Mouse (Mus musculus): ENCODE data around the gene Tiam1. TPM values are rescaled to one million over a fixed set of nuclear protein-coding genes. Genes with fewer than 3 reads are reported as not detected.
A peak's percentile ranks its signal among the peaks of the same experiment; 100 is the strongest.

Gene Tiam1
- total RNA-seq, 2 experiments from 2014 or later: 14.5 to 15.5 TPM

GRCm38 (mm10) chr16:90144541-90144940 is 972 bp upstream of the Tiam1 start:
- DNase-seq (ENCODE audit: low spot score in 2 of 2): no peak

DNA sequence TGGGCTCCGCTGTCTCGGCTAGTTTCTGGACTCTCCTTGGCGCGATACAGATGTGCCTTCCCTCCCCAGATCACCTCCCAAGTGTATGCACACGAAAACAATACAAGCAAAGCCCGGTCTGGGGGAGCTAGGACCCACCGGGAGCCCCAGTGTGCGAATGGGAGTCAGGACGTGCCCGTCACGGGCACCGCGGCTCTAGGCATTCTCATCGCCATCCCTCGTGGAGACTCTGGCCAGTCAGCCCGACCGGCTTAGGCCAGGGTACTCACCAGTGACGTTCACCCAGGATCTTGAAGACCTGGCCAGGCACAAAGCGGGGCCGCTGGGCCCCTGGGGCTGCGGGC is 181 bp downstream of the Tiam1 start:
- DNase-seq (ENCODE audit: low spot score in 2 of 2): no peak

GRCm38 (mm10) chr16:90142574-90143415 is 774 bp downstream of the Tiam1 start:
- DNase-seq (ENCODE audit: low spot score in 2 of 2): peak in 1 of 2 experiments; percentile 31

DNA sequence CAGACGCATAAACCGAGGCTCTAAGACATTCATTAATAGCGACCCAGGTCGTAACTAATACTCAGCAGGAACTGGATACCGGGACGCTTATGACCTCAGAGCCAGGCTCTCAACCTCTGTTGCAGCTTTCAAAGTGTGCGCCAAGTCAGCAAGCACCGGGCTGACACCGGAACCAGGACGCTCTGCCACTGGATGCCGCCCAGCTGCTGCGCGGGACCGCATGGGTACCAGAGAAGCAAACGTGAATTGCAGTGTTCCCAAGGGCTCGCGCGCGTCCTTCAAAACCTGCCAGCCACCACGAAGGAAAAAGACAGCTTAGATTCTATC is 1.4 kb downstream of the Tiam1 start:
- no peak for DNase-seq (ENCODE audit: low spot score in 2 of 2)

GRCm38 (mm10) chr16:90141556-90141955 is 2.0 kb downstream of the Tiam1 start:
- DNase-seq (ENCODE audit: low spot score in 2 of 2): no peak

- DNase-seq (ENCODE audit: low spot score in 2 of 2): no peak
These were observed 3.0 kb downstream of the Tiam1 start for GRCm38 (mm10) chr16:90140571-90140970.

DNA sequence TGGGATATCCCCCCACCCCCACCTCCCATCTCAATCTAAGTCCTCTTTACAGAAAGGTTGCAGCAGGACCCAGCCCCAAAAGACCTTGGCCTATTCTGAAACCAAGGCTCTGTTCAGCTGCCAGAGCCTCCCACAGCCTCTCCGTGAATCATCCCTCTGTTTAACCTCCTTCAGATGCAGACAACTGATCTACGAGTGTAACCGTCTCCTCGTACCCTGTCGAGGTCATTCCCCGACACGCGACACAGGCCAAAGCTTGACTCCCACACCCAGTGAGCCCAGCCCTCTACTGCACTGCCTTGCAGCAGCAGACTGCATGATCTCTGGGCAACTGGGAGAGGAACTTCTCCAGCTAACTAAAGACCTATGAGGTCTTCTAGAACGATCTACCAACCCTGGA is 3.9 kb downstream of the Tiam1 start:
- DNase-seq (ENCODE audit: low spot score in 2 of 2): no peak

DNA sequence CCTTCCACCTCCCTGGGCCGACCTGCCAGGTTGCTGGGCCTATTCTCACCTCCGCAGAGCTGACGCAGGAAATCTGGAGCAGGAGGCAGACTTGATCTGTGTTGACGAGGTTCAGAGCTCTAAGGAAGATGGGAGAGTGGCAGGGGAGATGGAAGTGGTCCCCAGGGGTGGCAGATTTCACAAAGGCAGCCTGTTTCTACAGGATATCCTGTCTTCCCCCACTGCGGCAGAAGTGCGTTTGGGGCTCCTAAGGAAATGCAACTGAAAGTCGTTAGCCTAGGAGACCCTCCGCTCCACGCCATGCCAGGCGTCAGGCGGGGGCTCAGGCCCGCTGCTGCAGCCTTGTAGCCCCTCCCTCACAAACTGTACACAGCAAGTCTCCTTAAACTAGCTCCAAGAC is 5.4 kb downstream of the Tiam1 start:
- DNase-seq (ENCODE audit: low spot score in 2 of 2): no peak

DNA sequence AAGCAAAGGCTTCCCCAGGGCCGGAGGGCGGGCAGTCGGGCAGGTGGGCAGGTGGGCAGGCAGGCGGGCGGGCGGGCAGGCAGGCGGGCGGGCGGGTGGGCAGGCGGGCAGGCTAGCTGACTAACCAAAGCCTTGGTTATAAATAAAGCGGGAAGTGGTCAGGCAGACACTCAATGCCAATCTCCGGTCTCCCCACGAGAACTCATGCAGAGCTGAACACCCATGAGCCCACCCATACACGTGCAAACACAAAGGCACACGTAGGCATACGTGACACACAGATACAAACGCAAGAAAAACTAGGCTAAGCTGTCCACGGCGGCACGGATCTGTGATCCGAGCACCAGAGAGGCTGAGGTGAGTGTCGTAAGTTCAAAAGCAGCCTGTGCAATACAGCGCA is 6.4 kb downstream of the Tiam1 start:
- no peak for DNase-seq (ENCODE audit: low spot score in 2 of 2)

DNA sequence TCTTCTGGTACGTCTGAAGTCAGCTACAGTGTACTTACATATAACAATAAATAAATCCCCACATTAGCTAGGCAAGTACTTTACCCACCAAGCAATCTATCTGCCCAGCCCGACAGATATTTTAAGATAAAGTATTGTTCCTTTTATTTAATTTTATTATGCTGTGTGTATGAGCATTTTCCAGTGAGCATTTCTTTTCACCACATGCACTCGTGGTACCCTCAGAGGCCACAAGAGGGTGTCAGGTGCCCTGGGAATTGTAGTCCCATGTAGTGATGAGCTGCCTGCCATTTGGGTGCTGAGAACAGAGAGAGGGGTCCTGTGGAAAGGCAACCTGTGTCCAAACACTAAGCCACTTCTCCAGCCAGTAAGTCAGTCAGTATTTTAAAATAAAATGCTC is 8.0 kb downstream of the Tiam1 start:
- DNase-seq (ENCODE audit: low spot score in 2 of 2): no peak

GRCm38 (mm10) chr16:90134351-90134750 is 9.2 kb downstream of the Tiam1 start:
- no peak for DNase-seq (ENCODE audit: low spot score in 2 of 2)

- no peak for DNase-seq (ENCODE audit: low spot score in 2 of 2)
These were observed 10.8 kb downstream of the Tiam1 start for GRCm38 (mm10) chr16:90132816-90133215.

DNA sequence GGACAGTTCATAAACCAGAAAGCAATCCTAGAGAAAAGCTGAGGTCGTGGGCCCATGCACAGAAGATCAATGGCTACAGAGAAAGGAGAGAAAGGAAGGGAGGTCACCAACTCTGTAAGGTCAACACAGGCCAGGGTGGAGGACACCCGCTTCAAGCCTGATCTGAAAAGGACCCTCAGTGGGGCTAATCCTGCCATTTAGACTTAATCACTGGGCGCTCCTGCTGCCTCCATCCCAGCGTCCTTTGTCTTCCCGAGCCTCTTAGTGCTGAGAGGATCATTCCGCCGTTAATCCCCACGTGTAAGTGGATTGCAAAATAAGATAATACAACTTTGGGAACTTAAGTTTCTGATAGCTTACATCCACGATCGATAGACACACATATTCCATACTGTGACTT is 11.2 kb downstream of the Tiam1 start:
- DNase-seq (ENCODE audit: low spot score in 2 of 2): no peak

GRCm38 (mm10) chr16:90128817-90129587 is 14.6 kb downstream of the Tiam1 start:
- no peak for DNase-seq (ENCODE audit: low spot score in 2 of 2)

GRCm38 (mm10) chr16:90128361-90128760 is 15.2 kb downstream of the Tiam1 start:
- no peak for DNase-seq (ENCODE audit: low spot score in 2 of 2)

GRCm38 (mm10) chr16:90125318-90126314 is 18.0 kb downstream of the Tiam1 start:
- no peak for DNase-seq (ENCODE audit: low spot score in 2 of 2)

GRCm38 (mm10) chr16:90123091-90123490 is 20.5 kb downstream of the Tiam1 start:
- no peak for DNase-seq (ENCODE audit: low spot score in 2 of 2)

DNA sequence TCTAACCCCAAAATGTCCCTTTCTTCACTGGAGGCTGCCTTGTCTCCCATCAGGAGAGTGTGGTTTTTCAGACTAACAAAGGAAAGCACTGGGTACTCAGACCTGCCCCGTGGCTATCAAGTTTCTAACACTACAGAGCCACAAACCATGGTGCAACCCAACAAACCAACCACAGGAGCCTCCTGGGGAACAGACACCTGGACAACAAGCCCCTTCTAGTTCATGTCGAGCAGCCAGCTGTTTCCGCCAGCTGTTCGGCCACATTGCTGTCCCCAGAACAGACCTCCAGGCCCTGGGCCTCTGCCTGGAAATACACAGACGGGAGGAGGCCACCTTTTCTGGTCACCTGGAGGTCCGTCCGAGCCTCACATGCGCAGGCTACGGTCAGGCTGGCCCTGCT is 21.1 kb downstream of the Tiam1 start:
- DNase-seq (ENCODE audit: low spot score in 2 of 2): no peak

- DNase-seq (ENCODE audit: low spot score in 2 of 2): no peak
These were observed 21.8 kb downstream of the Tiam1 start for GRCm38 (mm10) chr16:90121799-90122198.

DNA sequence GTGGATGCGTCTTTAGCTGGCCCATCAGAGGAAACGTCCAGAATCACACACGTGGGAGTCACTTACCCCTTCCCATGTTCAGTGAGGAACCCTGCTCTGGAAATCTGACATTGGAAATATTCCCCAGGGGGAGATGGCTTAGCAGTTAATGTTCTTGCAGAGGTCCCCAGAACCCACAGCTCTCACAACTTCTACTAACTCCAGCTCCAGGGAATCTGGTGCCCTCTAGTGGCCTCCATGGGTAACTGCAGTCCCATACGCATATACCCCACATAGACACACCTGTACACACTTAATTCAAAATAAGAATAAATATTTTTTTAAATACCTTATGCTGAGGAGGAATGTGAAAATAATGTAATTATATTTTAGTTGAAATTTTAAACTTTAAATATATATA is 23.6 kb downstream of the Tiam1 start:
- DNase-seq (ENCODE audit: low spot score in 2 of 2): no peak

GRCm38 (mm10) chr16:90116637-90117182 is 26.9 kb downstream of the Tiam1 start:
- DNase-seq (ENCODE audit: low spot score in 2 of 2): no peak
